Mouse (Mus musculus) midbrain, embryonic 11.5 days (tissue): ENCODE results near the gene Prickle4. TPM values are rescaled to one million over a fixed set of nuclear protein-coding genes. Genes with fewer than 3 reads are reported as not detected.

Experiments used
- ATAC-seq: fragments of 200-750 bp; cut with Nextera tagmentation; 2 replicates; pipeline ENCODE4 v1.8.0; 2017; ENCODE audit warnings: moderate TSS enrichment, moderate library complexity; ENCODE audit not compliant: low FRiP score
- DNase-seq: peaks from one replicate; pipeline ENCODE4 v3.0.0; 2015; ENCODE audit warnings: low spot score; ENCODE audit errors: missing footprints
- H3K27ac ChIP-seq: fragments of 300-500 bp; sonication (generic); 2 replicates; pipeline ENCODE4 v1.5.1; 2014; ENCODE audit warnings: low read depth, low read length
- H3K27me3 ChIP-seq: fragments of 300-500 bp; sonication (generic); 2 replicates; pipeline ENCODE4 v1.6.1; 2014; ENCODE audit warnings: mild to moderate bottlenecking, low read length, moderate library complexity, mixed read lengths; ENCODE audit not compliant: control insufficient read depth, insufficient read depth
- H3K36me3 ChIP-seq: fragments of 300-500 bp; sonication (generic); 2 replicates; pipeline ENCODE4 v1.6.1; 2014; ENCODE audit warnings: mild to moderate bottlenecking, low read length, moderate library complexity, mixed read lengths; ENCODE audit not compliant: control insufficient read depth, insufficient read depth
- H3K4me1 ChIP-seq: fragments of 300-500 bp; sonication (generic); 2 replicates; pipeline ENCODE4 v1.6.1; 2014; ENCODE audit warnings: low read length; ENCODE audit not compliant: control insufficient read depth, insufficient read depth
- H3K4me2 ChIP-seq: fragments of 300-500 bp; sonication (generic); 2 replicates; pipeline ENCODE4 v1.6.1; 2014; ENCODE audit warnings: mild to moderate bottlenecking, moderate library complexity
- H3K4me3 ChIP-seq: fragments of 300-500 bp; sonication (generic); 2 replicates; pipeline ENCODE4 v1.5.1; 2014; ENCODE audit warnings: low read depth, low read length
- H3K9ac ChIP-seq: fragments of 300-500 bp; sonication (generic); 2 replicates; pipeline ENCODE4 v1.6.1; 2014; ENCODE audit warnings: low read length
- H3K9me3 ChIP-seq: fragments of 300-500 bp; sonication (generic); 2 replicates; pipeline ENCODE4 v1.6.1; 2016; ENCODE audit warnings: low read length; ENCODE audit not compliant: control insufficient read depth
- WGBS: fragments of 180-500 bp; shearing (Covaris S2); extraction: QIAGEN DNeasy Blood & Tissue Kit; methylation state at CpG from one replicate; pipeline ENCODE4 v1.1.7; 2014; 5-methylcytosine and 5-hydroxymethylcytosine counted together
- polyA plus RNA-seq: library from polyadenylated mRNA; unstranded; fragments of >200 nt; fragmentation: Nextera tagmentation; extraction: Ambion mirVana; gene quantifications from 2 replicates; pipeline ENCODE4 v1.2.1, GENCODE M21; 2014

Gene Prickle4
- polyA plus RNA-seq, 1 experiment from 2014 or later, result 0.72 TPM

- peaks cover 9% of the 10 kb centered on the region; the same call in 1 of the 2 replicates for H3K4me1 ChIP-seq
- H3K9me3 ChIP-seq, result no peaks in the 10 kb centered on the region
- no peak overlapping the region for H3K27ac ChIP-seq
- no peaks in the 10 kb centered on the region for H3K27me3 ChIP-seq
- WGBS, result 87% methylated on average over 4 of the region's 4 CpGs
- no peak for DNase-seq
- H3K4me3 ChIP-seq, result no peak overlapping the region
- H3K36me3 ChIP-seq, result peaks cover 20% of the 10 kb centered on the region
- H3K9ac ChIP-seq, result no peak overlapping the region
- no peak overlapping the region for H3K4me2 ChIP-seq
- ATAC-seq, result no peak
Observed at GRCm38 (mm10) chr17:47682836-47683235, 11.7 kb downstream of the Prickle4 start.

GRCm38 (mm10) chr17:47678702-47679101 is 15.8 kb downstream of the Prickle4 start:
- H3K4me3 ChIP-seq, result no peak overlapping the region
- no peak overlapping the region for H3K27ac ChIP-seq
- no peak for ATAC-seq
- no peaks in the 10 kb centered on the region for H3K27me3 ChIP-seq
- H3K36me3 ChIP-seq, result peaks cover 17% of the 10 kb centered on the region
- 90% methylated on average over 5 of the region's 5 CpGs for WGBS
- no peaks in the 10 kb centered on the region for H3K4me1 ChIP-seq
- no peaks in the 10 kb centered on the region for H3K9me3 ChIP-seq
- H3K4me2 ChIP-seq, result no peak overlapping the region
- DNase-seq, result no peak
- no peak overlapping the region for H3K9ac ChIP-seq

GRCm38 (mm10) chr17:47678238-47678637 is 16.3 kb downstream of the Prickle4 start:
- no peak for ATAC-seq
- WGBS, result 94% methylated on average over 5 of the region's 5 CpGs

GRCm38 (mm10) chr17:47676581-47676980 is 18.0 kb downstream of the Prickle4 start:
- no peaks in the 10 kb centered on the region for H3K9me3 ChIP-seq
- H3K4me1 ChIP-seq, result peaks cover 11% of the 10 kb centered on the region
- no peak overlapping the region for H3K4me3 ChIP-seq
- no peak overlapping the region for H3K9ac ChIP-seq
- H3K27ac ChIP-seq, result no peak overlapping the region
- ATAC-seq (no peak), DNase-seq (peak; percentile 98)
- H3K4me2 ChIP-seq, result no peak overlapping the region
- peaks cover 17% of the 10 kb centered on the region for H3K36me3 ChIP-seq
- peaks cover 8% of the 10 kb centered on the region for H3K27me3 ChIP-seq
- 21% methylated on average over 9 of the region's 9 CpGs for WGBS

More at GRCm38 (mm10) chr17:47678238-47678637, 16.3 kb downstream of the Prickle4 start:
- H3K27me3 ChIP-seq, result peaks cover under 1% of the 10 kb centered on the region; the same call in 1 of the 2 replicates
- no peaks in the 10 kb centered on the region for H3K9me3 ChIP-seq
- H3K36me3 ChIP-seq, result peaks cover 18% of the 10 kb centered on the region
- no peak overlapping the region for H3K27ac ChIP-seq
- DNase-seq, result no peak
- no peaks in the 10 kb centered on the region for H3K4me1 ChIP-seq
- no peak overlapping the region for H3K4me3 ChIP-seq
- no peak overlapping the region for H3K9ac ChIP-seq
- no peak overlapping the region for H3K4me2 ChIP-seq

- DNase-seq, result peak; percentile 96
- Histone ChIP-seq H3K4me2 (peak overlapping the region; percentile 60), H3K4me1 (peaks cover 11% of the 10 kb centered on the region), H3K4me3 (peak overlapping the region; percentile 29), H3K36me3 (0 out of 2 replicates have a peak, but pooled peaks cover 3% of the 10 kb centered on the region), H3K9me3 (no peaks in the 10 kb centered on the region), H3K9ac (peak overlapping the region; percentile 57), H3K27me3 (peaks cover 12% of the 10 kb centered on the region), H3K27ac (no peak overlapping the region; the same call in 1 of the 2 replicates)
- ATAC-seq, result peak; percentile 74
- WGBS, result 3% methylated on average over 67 of the region's 68 CpGs
Observed at GRCm38 (mm10) chr17:47672311-47673111, 22.0 kb downstream of the Prickle4 start.

- Histone ChIP-seq H3K27ac (no peak overlapping the region), H3K4me3 (peak overlapping the region; percentile 29), H3K4me1 (peaks cover 11% of the 10 kb centered on the region), H3K9me3 (no peaks in the 10 kb centered on the region), H3K9ac (peak overlapping the region; percentile 57), H3K27me3 (peaks cover 12% of the 10 kb centered on the region), H3K36me3 (0 out of 2 replicates have a peak, but pooled peaks cover 3% of the 10 kb centered on the region), H3K4me2 (peak overlapping the region; percentile 60)
- ATAC-seq (peak; percentile 72), DNase-seq (no peak)
- WGBS, result 8% methylated on average over 14 of the region's 14 CpGs
Observed at GRCm38 (mm10) chr17:47671988-47672310, 22.6 kb downstream of the Prickle4 start.

GRCm38 (mm10) chr17:47669166-47669565 is 25.4 kb downstream of the Prickle4 start:
- Histone ChIP-seq H3K4me2 (no peak overlapping the region), H3K4me1 (peaks cover 11% of the 10 kb centered on the region), H3K27me3 (peaks cover 12% of the 10 kb centered on the region), H3K36me3 (0 out of 2 replicates have a peak, but pooled peaks cover 3% of the 10 kb centered on the region), H3K27ac (no peak overlapping the region), H3K9me3 (no peaks in the 10 kb centered on the region), H3K9ac (no peak overlapping the region), H3K4me3 (no peak overlapping the region)
- DNase-seq (no peak), ATAC-seq (no peak)
- 82% methylated on average over 4 of the region's 4 CpGs for WGBS

- Histone ChIP-seq H3K4me1 (0 out of 2 replicates have a peak, but pooled peaks cover 2% of the 10 kb centered on the region), H3K4me2 (no peak overlapping the region), H3K9ac (no peak overlapping the region), H3K4me3 (no peak overlapping the region), H3K27me3 (no peaks in the 10 kb centered on the region), H3K9me3 (no peaks in the 10 kb centered on the region), H3K27ac (no peak overlapping the region), H3K36me3 (no peaks in the 10 kb centered on the region)
- ATAC-seq, result no peak
- no peak for DNase-seq
- WGBS, result 88% methylated on average over 7 of the region's 7 CpGs
Observed at GRCm38 (mm10) chr17:47664474-47664873, 30.1 kb downstream of the Prickle4 start.

GRCm38 (mm10) chr17:47663009-47663713 is 31.4 kb downstream of the Prickle4 start:
- H3K9ac ChIP-seq, result no peak overlapping the region
- ATAC-seq, result no peak
- 35% methylated on average over 9 of the region's 9 CpGs for WGBS

More at GRCm38 (mm10) chr17:47663009-47663713, 31.4 kb downstream of the Prickle4 start:
- 0 out of 2 replicates have a peak, but pooled peaks cover 2% of the 10 kb centered on the region for H3K4me1 ChIP-seq
- no peak for DNase-seq
- no peaks in the 10 kb centered on the region for H3K36me3 ChIP-seq
- no peak overlapping the region for H3K27ac ChIP-seq
- no peaks in the 10 kb centered on the region for H3K27me3 ChIP-seq
- no peaks in the 10 kb centered on the region for H3K9me3 ChIP-seq
- H3K4me2 ChIP-seq, result no peak overlapping the region
- no peak overlapping the region for H3K4me3 ChIP-seq
